13 mouse cellular contexts compared by ENCODE assay signal in the genomic region with DNA sequence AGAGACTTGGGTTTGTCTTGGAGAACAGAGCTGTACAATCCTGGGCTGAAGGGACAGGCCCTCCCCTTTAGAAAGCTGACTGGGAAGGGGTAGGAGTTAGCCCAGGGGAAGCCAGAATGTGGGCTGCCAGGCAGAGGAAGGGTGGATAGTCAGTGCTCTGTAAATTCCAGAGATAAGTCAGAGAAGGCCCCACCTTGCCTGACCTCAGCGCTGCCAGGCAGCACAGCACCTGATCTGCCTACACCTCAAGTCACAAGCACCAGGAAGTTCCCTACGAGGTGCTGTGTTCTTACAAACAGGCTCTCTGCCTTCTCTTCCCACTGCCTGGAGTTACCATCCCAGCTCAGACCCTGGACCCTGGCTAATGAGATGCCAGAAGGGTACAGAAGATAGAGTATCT.
"Had no signal": no experiment of that assay in that cellular context is flagged by ENCODE, and none has a peak within 500 bp of the region (broad histone marks: within the 10 kb centered on the region; RNA-seq: fewer than 3 reads in every experiment).

No protein-coding gene starts in this region.

- ATAC-seq: liver, embryonic 12.5 days had no signal

- DNase-seq: kidney, adult 18-20 months; kidney, postnatal 14 days; left cerebral cortex, postnatal 4 days; midbrain, embryonic 14.5 days; retina, postnatal 1 day; right cerebral cortex, postnatal 4 days; spleen, adult 18-20 months; thymus, adult 2 months; thymus, postnatal 25 days had no signal

- H3K9me3 ChIP-seq: liver, embryonic 12.5 days; lung, embryonic 15.5 days; neural tube, embryonic 15.5 days had no signal

- H3K27me3 ChIP-seq: lung, embryonic 15.5 days; neural tube, embryonic 15.5 days had no signal

- H3K27ac ChIP-seq: liver, embryonic 12.5 days; lung, embryonic 15.5 days; neural tube, embryonic 15.5 days had no signal

- H3K36me3 ChIP-seq: liver, embryonic 12.5 days; lung, embryonic 15.5 days had no signal

- H3K4me2 ChIP-seq: liver, embryonic 12.5 days; lung, embryonic 15.5 days; neural tube, embryonic 15.5 days had no signal

- H3K4me3 ChIP-seq: liver, embryonic 12.5 days; lung, embryonic 15.5 days; myocyte; neural tube, embryonic 15.5 days had no signal

- H3K4me1 ChIP-seq: liver, embryonic 12.5 days; lung, embryonic 15.5 days had no signal

- H3K9ac ChIP-seq: liver, embryonic 12.5 days; lung, embryonic 15.5 days; neural tube, embryonic 15.5 days had no signal
